Mouse (Mus musculus) gastrocnemius, postnatal 25 days (tissue): ENCODE results near the gene Arhgap19. TPM values are rescaled to one million over a fixed set of nuclear protein-coding genes. Genes with fewer than 3 reads are reported as not detected.

Source experiments
- DNase-seq: peaks from one replicate; pipeline ENCODE4 v3.0.0; 2022
- long read RNA-seq, 2 experiments: library from polyadenylated mRNA; stranded (forward); transcript quantifications; one replicate each; pipeline ENCODE4 v2.0.0; 2021
- total RNA-seq, 2 experiments: library from RNA; stranded (reverse); gene quantifications; 1 replicate in 1 of 2; 2 replicates in 1 of 2; pipeline ENCODE4 v1.2.3; 2021

The Arhgap19 gene
- total RNA-seq = 1 to 10 TPM; 6.1 to 8.1 TPM
- long read RNA-seq, experiment 1, full-length matches to known transcripts = 1 of 1 reads
- long read RNA-seq, experiment 1, partial matches to known transcripts = 0 of 1 reads
- long read RNA-seq, experiment 1, other reads (novel, unspliced or antisense) = 0 of 1 reads
- long read RNA-seq, experiment 2, full-length matches to known transcripts = 4 of 6 reads
- long read RNA-seq, experiment 2, partial matches to known transcripts = 1 of 6 reads
- long read RNA-seq, experiment 2, other reads (novel, unspliced or antisense) = 1 of 6 reads

DNA sequence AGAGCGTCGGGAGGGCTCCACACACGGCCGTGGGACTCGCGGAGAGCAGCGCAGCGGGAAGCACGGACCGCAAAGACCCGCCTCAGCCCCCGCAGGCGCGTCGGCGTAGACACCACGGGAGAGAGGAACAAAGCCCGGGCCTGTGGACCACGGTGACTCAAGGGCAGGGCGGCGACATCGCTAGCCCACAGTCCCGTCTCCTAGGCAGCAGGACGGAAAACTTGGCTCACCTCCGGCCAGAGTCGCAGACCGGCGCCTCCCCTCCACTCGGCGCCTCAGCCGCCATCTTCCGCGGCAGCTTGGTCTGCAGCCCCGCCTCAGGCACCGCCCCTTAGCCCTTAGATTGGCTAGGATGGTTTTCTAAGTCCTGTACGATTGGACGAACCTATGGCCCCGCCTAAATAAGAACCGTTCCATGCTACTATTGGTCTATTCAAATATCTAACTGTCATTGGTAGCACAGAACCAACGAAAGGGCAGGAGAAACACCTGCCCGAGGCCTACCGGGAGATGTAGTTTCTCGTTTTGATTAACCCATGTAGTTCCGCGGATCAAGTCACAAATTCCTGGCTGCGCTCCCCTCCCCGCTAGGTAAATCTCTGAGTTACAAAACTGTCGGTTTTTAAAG, at the start of gene Arhgap19:
Gene Arhgap19, minus strand, starts transcription at position 306 of the 628 bp plus-strand sequence.
- DNase-seq = peak; percentile 93

GRCm38 (mm10) chr19:41850719-41851543, 49.1 kb upstream of the Arhgap19 start:
- DNase-seq = no peak

- no peak for DNase-seq
Measured at GRCm38 (mm10) chr19:41850021-41850718, 48.3 kb upstream of the Arhgap19 start.

DNA sequence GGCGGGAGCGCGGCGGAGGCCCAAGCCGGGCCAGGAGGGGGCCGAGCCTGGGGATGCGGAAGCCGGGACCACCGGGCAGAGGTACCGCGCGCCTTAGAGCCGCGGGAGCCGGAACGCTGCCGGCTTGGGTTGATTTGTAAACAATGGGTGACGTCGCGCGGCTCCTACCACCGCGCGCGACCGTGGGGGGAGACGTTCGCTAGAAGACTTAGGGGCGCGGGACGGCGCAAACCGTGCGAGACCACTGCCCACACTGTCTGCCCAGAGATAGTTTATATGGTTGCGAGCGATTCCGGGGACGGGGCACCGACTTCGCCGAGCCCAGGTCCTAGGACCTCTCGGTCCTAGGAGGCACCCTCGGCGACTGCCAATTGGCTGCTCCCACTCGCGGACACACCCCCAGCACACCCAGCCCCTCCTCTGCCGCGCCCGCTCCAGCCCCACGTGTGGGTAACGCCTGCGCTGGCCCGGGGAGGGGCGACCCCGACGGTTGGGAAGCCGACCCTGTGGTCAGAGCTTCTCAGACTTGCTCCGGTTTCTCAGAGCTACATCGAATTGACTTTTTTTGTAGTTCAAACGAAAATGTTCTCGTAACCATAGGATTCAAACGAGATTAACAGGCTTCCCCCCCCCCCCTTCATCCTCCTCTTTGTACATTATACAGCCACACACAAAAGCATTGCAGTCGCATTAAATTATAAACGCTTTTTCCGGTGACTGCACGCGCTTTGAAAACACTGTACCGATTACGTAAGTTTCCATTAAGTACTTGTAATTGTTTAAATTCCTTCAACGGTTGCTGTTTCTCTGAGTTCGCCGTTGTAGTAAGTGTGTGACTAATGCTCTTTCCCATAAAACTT, 46.4 kb upstream of the Arhgap19 start, which contains the start of gene Frat2:
Gene Frat2, minus strand, starts transcription at position 141 of the 860 bp plus-strand sequence.
- peak; percentile 91 for DNase-seq

- peak; percentile 66 for DNase-seq
Measured at GRCm38 (mm10) chr19:41847614-41847991, 45.8 kb upstream of the Arhgap19 start.

DNA sequence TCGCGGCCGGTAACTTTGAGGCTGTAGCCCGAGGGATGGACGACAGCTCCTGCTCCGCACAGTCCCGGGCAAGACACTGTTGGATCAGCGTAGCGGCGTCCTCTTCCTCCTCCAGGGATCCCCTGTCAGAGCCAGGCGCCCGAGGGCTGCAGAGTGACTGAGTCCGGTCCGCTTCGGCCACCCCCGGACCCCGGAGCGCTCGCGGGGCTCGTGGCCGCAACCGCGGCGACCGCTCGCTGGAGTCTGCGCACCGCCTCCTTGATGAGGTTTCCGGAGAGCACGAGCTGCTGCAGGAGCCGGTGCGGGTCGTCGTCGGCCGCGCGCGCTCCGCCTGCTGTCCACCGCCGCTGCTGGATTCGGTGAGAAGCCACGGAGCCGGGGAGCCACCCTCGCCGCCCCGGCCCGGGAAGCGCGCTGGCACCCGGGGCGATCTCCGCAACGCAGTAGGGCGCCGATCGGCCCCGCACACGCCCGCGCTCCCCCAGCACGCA, 45.3 kb upstream of the Arhgap19 start:
- peak; percentile 50 for DNase-seq

DNA sequence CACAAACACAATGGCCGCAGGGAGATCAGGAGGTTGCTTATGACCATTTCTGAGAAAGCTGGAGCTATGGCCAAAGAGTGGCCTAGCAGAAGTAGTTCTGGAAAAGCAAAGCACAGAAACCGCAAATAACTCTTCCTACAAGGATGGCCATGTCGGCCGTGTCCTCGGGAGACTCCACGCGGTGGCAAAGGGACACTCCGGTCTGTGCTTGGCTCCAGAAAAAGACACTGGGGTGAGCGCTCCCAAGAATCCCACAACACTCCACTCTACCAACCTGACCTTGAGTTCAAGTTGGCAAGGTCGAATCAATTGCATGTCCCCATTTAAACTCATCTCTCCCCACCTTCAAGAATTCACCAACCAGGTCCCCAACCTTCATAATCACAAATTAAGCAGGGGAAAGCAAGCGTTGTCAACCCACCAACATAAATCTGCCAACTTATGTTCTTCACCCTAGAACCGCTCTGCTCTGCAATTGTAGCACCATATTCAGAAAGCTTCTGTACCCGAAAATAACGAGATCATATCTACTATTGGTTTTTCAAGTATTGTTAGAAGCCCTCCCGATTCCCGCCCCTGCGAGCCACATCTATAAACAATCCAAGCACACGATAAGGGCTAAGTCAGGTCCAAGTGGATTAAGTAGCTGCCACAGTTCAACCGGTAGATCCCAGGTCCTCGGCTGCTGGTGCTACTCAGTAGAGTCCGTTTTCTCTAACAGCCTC, 44.7 kb upstream of the Arhgap19 start:
- DNase-seq = peak; percentile 50

- DNase-seq = no peak
Measured at GRCm38 (mm10) chr19:41844345-41844744, 42.5 kb upstream of the Arhgap19 start.

GRCm38 (mm10) chr19:41842706-41843105, 40.9 kb upstream of the Arhgap19 start:
- DNase-seq = no peak

DNA sequence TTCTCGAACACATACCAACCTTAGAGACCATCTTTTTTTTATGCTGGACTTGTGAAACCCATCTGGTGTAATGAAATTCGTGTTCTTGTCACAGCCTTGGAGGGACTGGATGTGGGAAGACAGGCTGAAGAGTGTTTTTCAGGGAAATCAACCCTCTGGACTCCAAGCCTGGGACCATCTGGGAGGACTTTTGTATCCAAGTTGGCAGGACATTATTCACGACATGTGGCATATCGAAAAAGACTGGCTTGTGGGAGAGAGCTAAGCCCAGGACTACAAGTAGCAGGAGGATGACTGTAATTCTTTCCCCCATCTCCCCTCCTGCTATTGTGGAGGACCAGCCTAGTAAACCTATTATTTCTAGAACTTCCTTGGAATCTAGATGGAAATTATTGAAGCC, 40.3 kb upstream of the Arhgap19 start:
- DNase-seq = no peak

DNA sequence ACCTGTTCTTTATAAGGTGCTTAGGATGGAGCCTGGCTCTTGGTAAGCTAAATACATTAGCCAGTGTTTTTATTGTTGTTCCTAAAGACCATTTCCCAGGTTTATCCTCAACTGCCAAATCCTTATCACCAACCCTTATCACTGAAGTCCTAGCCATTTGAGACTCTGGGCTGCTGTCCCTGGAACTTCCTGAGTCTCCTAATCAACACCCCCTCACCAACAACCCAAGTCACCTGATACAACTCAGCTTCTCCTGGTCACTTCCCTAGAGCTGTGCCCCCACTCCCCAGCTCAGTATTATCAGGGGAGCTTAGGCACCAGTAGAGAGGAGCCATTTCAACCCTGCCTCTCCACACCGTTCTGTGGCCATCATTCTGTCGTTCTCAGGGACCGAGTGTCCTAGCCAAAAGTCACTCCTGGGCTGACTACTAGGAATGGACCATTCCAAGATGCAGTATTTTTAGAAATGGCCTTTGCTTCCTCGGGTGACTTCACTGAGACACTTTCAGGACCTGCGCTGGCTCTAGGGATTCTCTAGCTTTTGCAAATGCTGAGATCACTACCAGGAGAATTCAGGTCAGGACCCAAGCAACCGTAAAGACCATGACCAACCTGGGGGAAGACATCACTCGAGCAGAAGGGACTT, 39.4 kb upstream of the Arhgap19 start:
- peak; percentile 48 for DNase-seq

DNA sequence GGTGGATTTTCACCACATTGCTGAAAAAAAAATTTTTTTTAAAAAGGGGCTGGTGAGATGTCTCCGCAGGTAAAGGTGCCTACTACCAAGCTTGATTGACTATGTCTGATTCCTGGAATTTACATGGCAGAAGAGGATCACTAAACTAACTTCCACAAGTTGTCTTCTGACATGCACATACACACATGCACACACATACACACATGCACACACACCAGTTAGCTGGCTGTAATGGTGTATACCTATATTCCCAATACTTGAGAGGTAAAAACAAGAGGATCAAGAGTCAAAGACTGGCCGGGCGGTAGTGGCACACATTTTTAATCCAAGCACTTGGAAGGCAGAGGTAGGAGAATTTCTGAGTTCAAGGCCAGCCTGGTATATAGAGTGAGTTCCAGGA, 37.8 kb upstream of the Arhgap19 start:
- DNase-seq = no peak

DNA sequence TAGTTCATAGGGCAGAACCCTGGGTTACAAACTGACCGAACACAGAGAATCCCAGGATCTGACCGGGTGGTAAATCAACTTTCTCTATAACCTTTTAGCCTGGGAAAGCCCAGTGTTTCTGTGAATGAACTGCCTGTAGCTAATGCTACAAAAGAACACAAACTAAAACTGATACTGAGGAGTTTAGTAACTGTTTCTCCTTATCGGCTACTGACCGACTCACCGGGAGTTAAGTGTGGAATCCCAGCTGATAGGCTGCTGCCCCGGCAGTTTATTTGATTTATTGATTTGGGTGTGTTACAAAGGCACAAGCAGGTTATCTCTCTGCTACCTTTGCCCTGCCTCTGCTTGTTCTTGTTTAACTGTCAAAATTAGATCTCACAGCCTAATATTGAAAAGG, 37.0 kb upstream of the Arhgap19 start:
- DNase-seq = no peak

DNA sequence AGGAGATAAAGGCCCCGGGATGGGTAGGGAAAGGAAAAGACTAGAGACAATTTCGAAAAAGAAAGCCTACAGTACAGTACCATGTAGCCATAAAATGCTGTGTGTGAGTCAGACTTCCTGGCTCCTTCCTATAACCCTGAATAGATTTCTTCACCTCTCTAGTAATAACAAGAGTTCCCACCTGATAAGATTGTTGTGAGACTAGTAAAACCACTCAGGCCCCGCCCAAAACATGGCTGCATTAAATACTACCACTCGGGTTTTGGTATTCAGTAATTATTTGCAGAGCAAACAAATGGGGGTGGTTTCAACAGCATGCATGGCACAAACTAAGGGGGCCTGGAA, 36.0 kb upstream of the Arhgap19 start:
- DNase-seq = no peak

GRCm38 (mm10) chr19:41837194-41837916, 35.5 kb upstream of the Arhgap19 start:
- no peak for DNase-seq

DNA sequence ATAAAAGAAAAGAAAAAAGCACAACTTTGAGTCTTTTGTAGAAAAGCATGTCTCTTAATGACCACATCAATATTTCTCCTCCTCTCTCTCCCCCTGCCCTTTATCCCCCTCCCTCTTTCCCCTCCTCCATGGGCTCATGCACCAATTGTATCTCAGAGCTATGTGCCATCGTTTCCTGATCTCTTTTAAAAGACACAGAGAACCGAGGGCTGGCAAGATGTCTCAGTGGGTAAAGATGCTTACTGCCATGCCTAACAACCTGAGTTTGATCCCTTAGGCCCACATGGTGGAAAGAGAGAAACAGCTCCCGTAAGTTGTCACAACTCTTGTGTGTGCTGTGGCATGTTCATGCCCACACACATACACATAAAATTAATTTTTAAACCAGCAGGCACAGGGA, 34.9 kb upstream of the Arhgap19 start:
- no peak for DNase-seq

GRCm38 (mm10) chr19:41835816-41836215, 34.0 kb upstream of the Arhgap19 start:
- no peak for DNase-seq

- no peak for DNase-seq
Measured at GRCm38 (mm10) chr19:41835407-41835806, 33.6 kb upstream of the Arhgap19 start.

DNA sequence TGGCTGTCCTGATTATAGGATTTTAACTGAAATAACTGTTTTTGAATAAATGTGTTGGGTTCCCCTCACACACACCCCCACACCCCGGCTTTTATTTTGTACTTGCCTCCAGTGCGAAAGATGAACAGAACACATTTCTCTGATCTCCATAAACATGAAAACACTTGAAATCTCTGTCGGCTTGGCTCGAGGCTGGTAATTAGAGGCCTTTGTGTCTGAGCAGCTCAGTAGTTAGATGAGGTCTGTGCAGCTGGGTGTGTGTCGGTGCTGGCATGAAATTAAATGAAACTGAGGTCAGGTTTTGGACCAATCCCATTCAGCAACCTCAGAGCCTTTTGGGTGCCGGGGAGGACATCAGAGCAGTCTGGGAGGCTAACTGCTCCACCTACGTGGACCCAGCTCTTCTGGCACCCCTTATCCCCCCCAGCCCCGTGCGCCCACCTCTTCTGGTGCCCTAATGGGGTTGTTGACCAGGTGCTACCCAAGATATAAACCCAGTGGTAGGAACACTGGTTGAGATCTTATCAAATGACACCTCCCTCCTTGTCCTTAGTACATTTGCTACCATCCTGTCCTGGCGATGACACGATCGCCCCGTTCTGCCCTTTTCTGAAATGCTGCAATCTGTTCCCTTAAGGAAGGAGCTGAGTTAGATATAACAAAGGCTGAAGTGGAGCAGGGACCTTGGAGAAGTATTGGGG, 30.8 kb upstream of the Arhgap19 start:
- no peak for DNase-seq
